Mouse (Mus musculus): Measurements from ENCODE around the gene A730046J19Rik.

GRCm38 (mm10) chrX:144162936-144163335, 9.4 kb downstream of the A730046J19Rik start:
- TF ChIP-seq CTCF (IDR thresholded peaks at IDR 0.05; ENCODE audit: low read depth) (no peak), EP300 (IDR thresholded peaks at IDR 0.05; ENCODE audit: low read depth) (no peak)
